Mouse (Mus musculus) forebrain, embryonic 16.5 days (tissue): Measurements from ENCODE around the gene Nkd1. TPM values are rescaled to one million over a fixed set of nuclear protein-coding genes. Genes with fewer than 3 reads are reported as not detected.

Experiments used
- ATAC-seq: fragments of 200-750 bp; cut with Nextera tagmentation; 2 replicates; pipeline ENCODE4 v1.8.0; 2017; ENCODE audit warnings: mild to moderate bottlenecking, moderate library complexity
- H3K27ac ChIP-seq: fragments of 300-500 bp; sonication (generic); 2 replicates; pipeline ENCODE4 v1.5.1; 2014; ENCODE audit warnings: low read length, control low read depth
- H3K27me3 ChIP-seq: fragments of 300-500 bp; sonication (generic); replicated peaks from 2 replicates; pipeline ENCODE4 v1.6.1; 2014; ENCODE audit warnings: low read length; ENCODE audit not compliant: control insufficient read depth, insufficient read depth
- H3K36me3 ChIP-seq: fragments of 300-500 bp; sonication (generic); 2 replicates; pipeline ENCODE4 v1.6.1; 2014; ENCODE audit not compliant: control insufficient read depth, insufficient read depth
- H3K4me1 ChIP-seq: fragments of 300-500 bp; sonication (generic); replicated peaks from 2 replicates; pipeline ENCODE4 v1.6.1; 2014; ENCODE audit warnings: low read length; ENCODE audit not compliant: control insufficient read depth, insufficient read depth
- H3K4me2 ChIP-seq: fragments of 300-500 bp; sonication (generic); 2 replicates; pipeline ENCODE4 v1.6.1; 2014; ENCODE audit warnings: mild to moderate bottlenecking, low read length, control low read depth
- H3K4me3 ChIP-seq: fragments of 300-500 bp; sonication (generic); replicated peaks from 2 replicates; pipeline ENCODE4 v1.5.1; 2014; ENCODE audit warnings: mild to moderate bottlenecking, low read length, control low read depth
- H3K9ac ChIP-seq: fragments of 300-500 bp; sonication (generic); replicated peaks from 2 replicates; pipeline ENCODE4 v1.6.1; 2014; ENCODE audit warnings: low read depth, low read length, control low read depth
- H3K9me3 ChIP-seq: fragments of 300-500 bp; sonication (generic); 2 replicates; pipeline ENCODE4 v1.6.1; 2016; ENCODE audit warnings: low read length; ENCODE audit not compliant: control insufficient read depth
- WGBS: fragments of 180-500 bp; shearing (Covaris S2); extraction: QIAGEN DNeasy Blood & Tissue Kit; methylation state at CpG from one replicate; pipeline ENCODE4 v1.1.7; 2014; 5-methylcytosine and 5-hydroxymethylcytosine counted together
- polyA plus RNA-seq: library from polyadenylated mRNA; unstranded; fragments of >200 nt; fragmentation: Nextera tagmentation; extraction: Ambion mirVana; gene quantifications from 2 replicates; pipeline ENCODE4 v1.2.1, GENCODE M21; 2015

The Nkd1 gene
- polyA plus RNA-seq, 1 experiment from 2014 or later = 28.3 TPM

GRCm38 (mm10) chr8:88518047-88518446, 3.1 kb upstream of the Nkd1 start:
- Histone ChIP-seq H3K27me3 (no peaks in the 10 kb centered on the region; the same call in 1 of the 2 replicates), H3K4me3 (no peak overlapping the region), H3K36me3 (no peaks in the 10 kb centered on the region), H3K4me2 (no peak overlapping the region), H3K4me1 (peaks cover 12% of the 10 kb centered on the region), H3K9me3 (no peaks in the 10 kb centered on the region), H3K27ac (no peak overlapping the region), H3K9ac (no peak overlapping the region)
- WGBS = 69% methylated on average over 9 of the region's 9 CpGs
- ATAC-seq = no peak

- no peak overlapping the region for H3K27ac ChIP-seq
- H3K27me3 ChIP-seq = no peaks in the 10 kb centered on the region; the same call in 1 of the 2 replicates
- H3K36me3 ChIP-seq = no peaks in the 10 kb centered on the region
- 8% methylated on average over 13 of the region's 13 CpGs for WGBS
- no peak overlapping the region for H3K4me3 ChIP-seq
- no peaks in the 10 kb centered on the region for H3K9me3 ChIP-seq
- H3K4me1 ChIP-seq = peaks cover 26% of the 10 kb centered on the region
- peak overlapping the region; percentile 97 for H3K4me2 ChIP-seq
- ATAC-seq = no peak
- no peak overlapping the region for H3K9ac ChIP-seq
These were observed 773 bp upstream of the Nkd1 start for GRCm38 (mm10) chr8:88520381-88520780.

- peaks cover 34% of the 10 kb centered on the region for H3K4me1 ChIP-seq
- H3K4me3 ChIP-seq = peak overlapping the region; percentile 75
- under 1% methylated on average over 59 of the region's 65 CpGs for WGBS
- H3K9me3 ChIP-seq = no peaks in the 10 kb centered on the region
- no peaks in the 10 kb centered on the region for H3K36me3 ChIP-seq
- peak overlapping the region; percentile 24 for H3K27ac ChIP-seq
- peak overlapping the region; percentile 76 for H3K9ac ChIP-seq
- H3K27me3 ChIP-seq = no peaks in the 10 kb centered on the region; the same call in 1 of the 2 replicates
- peak; percentile 60 for ATAC-seq
- H3K4me2 ChIP-seq = peak overlapping the region; percentile 97
These were observed 624 bp downstream of the Nkd1 start for GRCm38 (mm10) chr8:88521541-88522414.

- ATAC-seq = no peak
- H3K4me2 ChIP-seq = peak overlapping the region; percentile 97
- no peaks in the 10 kb centered on the region for H3K36me3 ChIP-seq
- peak overlapping the region; percentile 76 for H3K9ac ChIP-seq
- no peaks in the 10 kb centered on the region; the same call in 1 of the 2 replicates for H3K27me3 ChIP-seq
- peak overlapping the region; percentile 75 for H3K4me3 ChIP-seq
- H3K4me1 ChIP-seq = peaks cover 34% of the 10 kb centered on the region
- 19% methylated on average over 5 of the region's 5 CpGs for WGBS
- H3K9me3 ChIP-seq = no peaks in the 10 kb centered on the region
- no peak overlapping the region for H3K27ac ChIP-seq
These were observed 1.4 kb downstream of the Nkd1 start for GRCm38 (mm10) chr8:88522433-88523030.

GRCm38 (mm10) chr8:88523621-88524020, 2.5 kb downstream of the Nkd1 start:
- 14% methylated on average over 4 of the region's 4 CpGs for WGBS
- no peaks in the 10 kb centered on the region for H3K9me3 ChIP-seq
- H3K4me3 ChIP-seq = 0 out of 2 replicates have a peak overlapping the region, but pooled peaks have one; percentile 3
- H3K9ac ChIP-seq = no peak overlapping the region
- H3K27me3 ChIP-seq = no peaks in the 10 kb centered on the region
- ATAC-seq = no peak
- peaks cover 34% of the 10 kb centered on the region for H3K4me1 ChIP-seq
- peak overlapping the region; percentile 14; the same call in 1 of the 2 replicates for H3K4me2 ChIP-seq
- H3K36me3 ChIP-seq = no peaks in the 10 kb centered on the region
- H3K27ac ChIP-seq = no peak overlapping the region

- Histone ChIP-seq H3K36me3 (no peaks in the 10 kb centered on the region), H3K9me3 (no peaks in the 10 kb centered on the region), H3K4me3 (no peak overlapping the region), H3K9ac (no peak overlapping the region), H3K4me1 (peaks cover 34% of the 10 kb centered on the region), H3K27ac (no peak overlapping the region), H3K27me3 (no peaks in the 10 kb centered on the region), H3K4me2 (peak overlapping the region; percentile 14)
- 16% methylated on average over 4 of the region's 4 CpGs for WGBS
- no peak for ATAC-seq
These were observed 3.0 kb downstream of the Nkd1 start for GRCm38 (mm10) chr8:88524132-88524531.

GRCm38 (mm10) chr8:88524851-88525250, 3.7 kb downstream of the Nkd1 start:
- Histone ChIP-seq H3K36me3 (no peaks in the 10 kb centered on the region), H3K9ac (no peak overlapping the region), H3K4me2 (no peak overlapping the region)

GRCm38 (mm10) chr8:88526296-88526695, 5.1 kb downstream of the Nkd1 start:
- H3K4me1 ChIP-seq = peaks cover 32% of the 10 kb centered on the region

More at GRCm38 (mm10) chr8:88524851-88525250, 3.7 kb downstream of the Nkd1 start:
- peaks cover 34% of the 10 kb centered on the region for H3K4me1 ChIP-seq
- no peak for ATAC-seq
- no peak overlapping the region for H3K4me3 ChIP-seq
- no peaks in the 10 kb centered on the region for H3K27me3 ChIP-seq
- H3K27ac ChIP-seq = no peak overlapping the region
- 60% methylated on average over 7 of the region's 7 CpGs for WGBS
- no peaks in the 10 kb centered on the region for H3K9me3 ChIP-seq

GRCm38 (mm10) chr8:88528186-88528585, 7.0 kb downstream of the Nkd1 start:
- Histone ChIP-seq H3K27ac (no peak overlapping the region), H3K36me3 (no peaks in the 10 kb centered on the region), H3K9me3 (no peaks in the 10 kb centered on the region), H3K4me2 (no peak overlapping the region), H3K4me3 (no peak overlapping the region), H3K9ac (no peak overlapping the region), H3K4me1 (peaks cover 22% of the 10 kb centered on the region), H3K27me3 (no peaks in the 10 kb centered on the region)
- WGBS = 88% methylated on average over 9 of the region's 9 CpGs
- ATAC-seq = no peak

More at GRCm38 (mm10) chr8:88526296-88526695, 5.1 kb downstream of the Nkd1 start:
- Histone ChIP-seq H3K9me3 (no peaks in the 10 kb centered on the region), H3K4me2 (no peak overlapping the region), H3K9ac (no peak overlapping the region), H3K4me3 (no peak overlapping the region), H3K36me3 (no peaks in the 10 kb centered on the region), H3K27me3 (no peaks in the 10 kb centered on the region), H3K27ac (no peak overlapping the region)
- 57% methylated on average over 5 of the region's 5 CpGs for WGBS
- ATAC-seq = no peak
